Mouse (Mus musculus) liver, adult 2 months (tissue): ENCODE measurements at regions not wholly inside any gene's neighbourhood (a gene's known extent, or its start where the extent isn't known, plus 50 kb on each side); places are given as distances from the start of the nearest gene placed in this dataset.

Experiments used
- CTCF ChIP-seq: fragments of 200-500 bp; IDR thresholded peaks from 2 replicates; pipeline ENCODE4 v1.5.1; 2011; ENCODE audit warnings: low read depth, low read length, control low read depth
- POLR2A ChIP-seq: fragments of 200-500 bp; IDR thresholded peaks from 2 replicates; pipeline ENCODE4 v1.6.1; 2011; ENCODE audit warnings: low read length, control low read depth; ENCODE audit not compliant: insufficient read depth; ENCODE audit errors: extremely low read depth

GRCm38 (mm10) chr11:26739732-26740131, 145.9 kb upstream of the Vrk2 start:
- TF ChIP-seq POLR2A (no peak), CTCF (no peak)
